Mouse (Mus musculus): Measurements from ENCODE around the gene Kidins220. TPM values are rescaled to one million over a fixed set of nuclear protein-coding genes. Genes with fewer than 3 reads are reported as not detected.
A peak's percentile ranks its signal among the peaks of the same experiment; 100 is the strongest.

Kidins220 gene
- total RNA-seq, 2 experiments from 2014 or later: 106 to 116 TPM

DNA sequence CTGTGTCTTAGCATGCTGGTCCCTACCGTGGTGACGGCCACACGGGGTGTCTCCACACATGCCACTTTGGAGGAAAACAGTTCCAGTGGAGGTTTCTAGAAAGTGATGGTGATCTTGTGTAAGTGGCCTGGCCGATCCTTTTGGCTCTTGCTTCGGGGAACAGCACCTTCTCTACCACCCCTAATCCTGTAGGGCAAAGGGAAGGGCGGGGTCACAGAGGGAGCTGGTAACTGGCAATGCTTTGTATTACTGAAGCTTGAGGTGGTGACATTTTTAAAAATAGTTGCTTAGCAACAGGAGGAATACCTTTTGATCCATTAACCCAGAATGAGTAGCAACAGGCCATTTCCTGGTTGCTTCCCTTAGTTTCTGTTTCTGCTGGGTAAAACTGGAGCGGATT, 12.9 kb upstream of the Kidins220 start:
- intact Hi-C loops (cut with DNase I): no loop called here
- no peak for DNase-seq

DNA sequence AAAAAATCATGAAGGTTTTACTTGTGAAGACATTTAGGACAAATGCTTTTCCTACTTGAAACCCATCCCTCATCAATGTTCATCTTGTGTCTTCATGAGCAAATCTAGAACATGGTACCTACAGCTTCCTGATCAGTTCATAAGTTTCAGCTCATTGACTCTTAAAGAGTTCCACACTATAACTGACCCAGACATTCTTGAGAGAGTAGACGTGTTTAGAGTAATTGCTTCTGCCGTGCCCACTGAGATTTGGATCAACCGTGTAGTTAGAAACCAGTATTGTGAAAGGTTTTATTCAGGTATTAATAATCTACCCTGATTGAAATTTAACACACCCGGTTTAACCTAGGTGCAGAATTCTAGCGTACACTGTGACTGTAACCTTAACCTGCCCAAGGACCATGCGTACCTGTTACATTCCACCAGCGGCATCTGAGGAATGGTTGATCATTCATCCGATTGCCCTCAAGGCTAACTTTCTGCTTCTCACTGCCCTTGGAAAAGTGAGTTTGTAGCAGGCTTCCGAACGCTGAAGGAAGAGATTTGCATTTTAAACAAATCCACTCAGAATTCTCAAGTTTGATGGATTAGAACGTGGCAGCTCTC, 12.3 kb upstream of the Kidins220 start:
- intact Hi-C loops (cut with DNase I): no loop called here
- no peak for DNase-seq

DNA sequence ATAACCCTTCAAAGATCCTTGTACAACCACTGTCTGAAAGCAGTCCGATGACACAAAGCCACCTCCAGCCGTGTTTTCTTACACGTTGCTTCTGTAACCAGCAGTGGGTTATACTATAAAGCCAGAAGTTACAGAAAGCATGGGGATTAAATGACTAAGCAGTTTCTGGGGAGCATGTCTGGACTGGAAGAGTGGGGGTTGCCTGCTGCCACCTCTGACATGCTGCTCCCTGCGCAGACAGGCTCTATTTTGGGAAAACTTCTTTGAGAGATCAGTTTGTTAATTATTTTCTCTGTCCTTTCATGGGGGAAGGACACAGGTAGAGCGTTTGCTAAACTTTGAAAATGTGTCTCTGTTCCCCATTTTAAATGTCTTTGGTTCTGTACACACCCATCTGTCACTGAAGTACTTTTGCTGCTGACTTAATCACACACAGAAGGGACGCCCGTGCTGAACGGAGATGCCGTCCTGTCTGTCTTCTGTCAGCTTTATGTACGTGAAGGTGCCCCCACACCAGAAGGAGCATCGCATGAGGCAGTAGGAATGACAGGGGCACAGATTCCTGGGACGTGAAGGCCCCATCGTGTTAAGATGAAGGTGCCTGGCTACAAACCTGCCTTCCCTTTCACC, 11.2 kb upstream of the Kidins220 start:
- intact Hi-C loops (cut with DNase I): no loop called here
- DNase-seq: peak; percentile 26 to 37

DNA sequence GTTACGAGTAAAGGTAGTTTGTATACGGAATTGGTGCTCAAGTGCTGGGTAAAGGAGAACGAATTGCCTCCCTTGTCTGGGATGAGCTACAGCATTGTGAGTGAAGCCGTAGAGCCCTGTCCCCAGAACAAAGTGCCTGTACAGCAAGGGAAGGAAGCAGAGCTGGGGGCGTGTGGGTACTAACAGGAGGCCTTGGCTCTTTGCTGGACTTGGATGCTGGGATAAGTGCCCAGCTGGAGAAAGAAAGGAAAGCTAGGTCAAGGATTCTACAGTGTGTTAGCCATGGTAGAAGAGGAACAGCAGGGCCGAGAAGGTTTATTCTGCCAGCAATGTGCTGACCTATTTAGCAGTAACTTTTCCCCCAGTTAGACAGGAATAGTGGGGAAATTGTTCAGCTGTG, 9.3 kb upstream of the Kidins220 start:
- intact Hi-C loops (cut with DNase I): no loop called here
- no peak for DNase-seq

DNA sequence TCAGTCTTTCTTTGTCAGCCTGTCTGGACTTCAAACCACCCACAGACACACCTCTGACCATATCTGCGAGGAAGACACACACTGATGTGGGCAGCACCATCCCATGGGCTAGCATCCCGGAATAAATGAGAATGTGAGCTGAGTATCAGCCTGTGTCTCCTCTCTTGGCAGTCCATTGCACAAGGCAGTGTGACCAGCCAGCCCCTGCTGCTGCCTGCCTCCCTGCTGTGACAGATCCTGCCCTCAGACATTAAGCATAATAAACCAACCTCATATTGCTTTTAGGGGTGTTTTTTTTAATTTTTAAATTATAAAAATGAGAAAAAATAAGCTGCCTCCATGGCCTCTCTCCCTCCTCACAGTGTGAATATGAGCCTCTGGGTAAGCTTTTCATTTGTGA, 8.7 kb upstream of the Kidins220 start:
- intact Hi-C loops (cut with DNase I): no loop called here
- no peak for DNase-seq

DNA sequence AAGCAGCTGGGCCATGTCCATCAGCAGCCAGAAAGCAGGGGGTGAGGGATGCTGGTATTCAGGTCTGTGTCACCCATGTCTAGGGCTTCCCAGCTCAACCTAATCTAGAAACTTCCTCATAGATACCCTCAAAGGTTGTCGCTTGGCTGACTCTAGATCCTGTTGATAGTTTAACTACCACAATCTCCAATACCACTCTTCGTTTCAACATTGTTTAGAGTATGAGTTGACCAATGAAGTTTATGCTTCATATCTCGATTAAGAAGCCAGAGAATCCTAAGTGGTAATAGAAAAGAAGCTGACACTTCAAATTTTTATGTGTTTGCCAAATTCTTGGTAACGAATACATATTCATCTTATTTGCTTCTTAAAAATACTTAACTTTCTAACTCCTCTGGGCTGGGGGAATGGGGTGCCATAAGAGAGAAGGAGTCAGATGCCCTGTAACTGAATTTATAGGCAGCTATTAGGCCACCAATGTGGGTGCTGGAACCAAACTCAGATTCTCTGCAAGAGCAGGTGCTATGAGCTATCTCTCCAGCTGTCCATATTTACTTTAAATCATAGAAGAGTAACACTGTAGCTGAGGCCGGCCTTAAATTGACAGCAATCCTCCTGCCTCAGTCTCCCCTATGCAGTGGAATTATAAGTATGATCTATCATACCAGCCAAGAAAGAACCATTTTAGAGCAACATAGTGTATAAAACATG, 3.1 kb upstream of the Kidins220 start:
- no peak for DNase-seq

DNA sequence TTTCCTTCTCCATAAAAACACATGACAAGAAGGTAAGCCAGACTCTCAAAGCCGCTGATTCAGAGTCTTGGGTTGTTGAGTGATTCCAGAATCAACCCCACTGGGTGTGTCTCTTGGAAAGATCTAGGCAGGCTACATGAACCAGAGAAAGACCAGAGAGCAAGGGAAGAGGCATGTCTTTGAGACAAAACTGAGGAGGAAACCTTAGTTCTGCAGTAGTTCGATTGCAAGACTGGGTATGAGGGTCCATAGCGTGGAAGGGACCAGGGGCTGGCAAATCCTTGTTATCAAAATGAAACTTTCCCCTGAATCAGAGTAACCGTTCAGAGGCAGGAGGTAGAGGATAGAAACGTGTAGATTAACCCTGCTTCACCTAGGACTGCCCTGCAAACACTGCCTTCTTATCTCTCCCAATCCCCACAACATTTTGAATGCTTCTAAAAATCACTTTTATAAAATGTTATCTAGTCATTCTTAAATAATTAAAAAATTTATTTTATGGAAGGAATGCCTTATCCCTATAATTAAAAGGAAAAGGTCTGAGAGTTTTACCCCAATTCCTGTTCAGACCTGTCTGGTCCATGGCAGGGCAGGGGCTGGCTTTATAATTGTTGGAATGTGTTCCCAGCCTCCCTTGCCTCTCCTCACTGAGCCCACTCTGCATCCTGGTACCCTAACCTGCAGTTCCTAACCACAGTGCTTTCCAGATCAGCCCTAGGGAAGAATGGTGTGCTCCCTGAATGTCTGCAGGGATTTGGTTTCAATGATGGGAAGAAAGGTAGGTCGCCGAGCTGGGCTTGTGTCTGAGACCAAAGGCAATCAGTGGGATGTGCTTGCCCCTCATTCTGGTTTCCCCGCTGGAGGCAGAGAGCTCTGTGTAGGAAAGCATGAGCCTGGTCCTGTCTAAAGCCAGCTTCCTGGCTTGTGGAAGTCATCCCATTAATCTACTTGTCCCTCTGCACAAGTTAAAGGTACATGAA, 2.1 kb upstream of the Kidins220 start:
- intact Hi-C loops (cut with DNase I): no loop called here

More for the DNA sequence above, 3.1 kb upstream of the Kidins220 start:
- intact Hi-C loops (cut with DNase I): no loop called here

DNA sequence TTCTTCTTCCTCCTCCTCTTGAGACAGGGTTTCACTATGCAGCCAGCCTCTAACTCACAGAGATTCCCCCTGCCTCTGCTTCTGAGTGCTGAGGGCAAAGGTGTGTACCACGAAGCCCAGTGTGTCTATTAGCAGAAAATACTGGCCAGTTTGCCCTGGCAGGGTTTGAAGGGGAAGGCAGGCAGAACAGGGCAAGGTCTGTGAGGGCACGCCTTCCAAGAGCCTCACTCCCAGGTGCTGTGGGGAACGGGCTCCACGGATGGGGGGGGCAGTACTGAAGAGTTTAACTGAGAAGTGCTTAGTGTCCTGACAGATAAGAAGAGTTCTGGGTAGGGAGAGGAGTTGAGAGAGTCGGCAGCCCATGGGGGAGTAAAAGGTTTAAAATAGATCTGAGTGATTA, 1.1 kb upstream of the Kidins220 start:
- DNase-seq: no peak
- intact Hi-C loops (cut with DNase I): no loop called here

More for the DNA sequence above, 2.1 kb upstream of the Kidins220 start:
- DNase-seq: no peak

DNA sequence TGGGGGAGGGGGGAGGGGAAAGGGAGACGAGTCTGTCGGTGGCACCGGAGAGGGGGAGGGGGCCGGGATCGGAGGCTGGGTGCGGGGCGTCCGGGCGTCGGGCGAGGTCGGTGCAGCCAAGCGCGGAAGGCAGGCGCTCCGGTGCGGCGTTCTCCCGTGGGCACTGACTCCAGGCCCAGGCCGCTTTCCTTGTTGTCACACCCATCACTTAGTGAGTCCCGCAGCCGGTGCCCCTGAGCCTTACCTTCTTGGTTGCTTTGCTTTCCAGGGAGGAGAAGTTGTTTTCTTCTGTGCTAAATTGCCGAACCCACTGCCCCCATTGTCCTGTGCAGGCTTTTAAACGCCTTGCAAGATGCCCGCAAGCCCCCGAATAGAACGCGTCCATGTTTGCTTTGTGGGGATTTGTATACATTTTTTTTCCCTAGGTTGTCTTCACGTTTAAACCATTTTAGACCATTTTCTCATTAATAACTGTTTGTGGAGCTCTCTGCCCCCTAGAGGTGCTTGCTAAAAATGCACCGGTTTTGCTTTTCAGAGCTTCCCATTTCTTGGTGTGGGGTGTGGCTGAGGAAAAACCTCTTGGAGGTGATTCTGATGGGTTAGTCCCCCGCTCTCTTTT, 499 bp downstream of the Kidins220 start:
- DNase-seq: peak; percentile 77 to 79
- intact Hi-C loops (cut with DNase I): no loop called here

DNA sequence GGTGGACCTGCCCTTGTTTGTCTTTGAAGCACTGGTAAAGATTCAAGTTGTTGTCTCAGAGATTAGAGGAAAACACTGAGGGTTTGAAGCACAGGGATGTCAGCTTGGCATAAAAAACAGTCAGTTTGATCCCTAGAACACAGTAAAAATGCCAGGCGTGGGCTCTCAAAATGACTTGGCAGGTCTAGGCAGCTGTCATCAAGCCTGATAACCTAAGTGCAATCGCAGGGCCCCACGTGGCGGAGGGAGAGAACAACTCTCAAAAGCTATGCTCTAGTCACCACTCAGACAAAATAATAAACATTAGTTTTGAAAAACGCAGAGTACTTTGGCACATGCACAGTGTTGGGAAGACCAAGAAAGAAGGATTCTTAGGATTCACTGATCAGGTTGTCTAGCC, 10.5 kb downstream of the Kidins220 start:
- intact Hi-C loops (cut with DNase I): no loop called here
- peak; percentile 25 to 35 for DNase-seq

DNA sequence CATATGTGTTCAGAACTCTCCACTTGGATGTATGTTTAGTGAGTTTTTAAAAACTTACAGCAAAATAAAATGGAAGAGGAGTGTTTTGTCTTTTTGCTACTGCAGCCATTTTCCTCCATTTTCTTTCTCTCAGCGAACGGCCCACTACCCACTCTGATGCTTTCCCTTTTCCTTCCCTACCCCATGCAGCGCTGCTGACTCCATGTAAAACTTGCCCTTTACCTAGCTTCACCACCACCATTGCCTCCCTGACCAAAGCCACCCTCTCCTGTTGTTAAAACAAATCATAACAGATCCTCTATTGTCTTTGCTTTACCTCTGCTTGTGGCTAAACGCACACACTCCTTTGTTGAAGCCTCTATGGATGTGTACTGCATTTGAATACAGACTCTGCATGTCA, 20.6 kb downstream of the Kidins220 start:
- no peak for DNase-seq
- intact Hi-C loops (cut with DNase I): no loop called here

DNA sequence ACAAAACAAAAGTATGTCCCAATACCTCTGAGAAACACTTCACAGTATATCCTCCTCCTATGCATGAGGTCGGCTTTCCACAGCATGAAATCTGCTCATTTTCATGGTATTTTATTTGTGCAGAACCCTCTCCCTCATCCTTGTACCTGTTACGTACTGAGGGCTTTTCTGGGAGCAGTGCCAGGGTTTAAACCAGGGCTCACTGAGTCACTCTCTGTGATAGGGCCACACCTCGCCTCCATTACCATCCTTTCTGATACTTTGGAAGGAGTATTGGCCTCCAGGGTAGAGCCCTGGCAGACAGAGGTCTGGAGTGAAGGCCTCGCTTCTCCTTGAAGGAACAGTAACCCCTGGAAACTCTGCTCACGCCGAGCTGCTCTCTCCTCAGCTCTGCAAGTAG, 30.6 kb downstream of the Kidins220 start:
- no peak for DNase-seq
- intact Hi-C loops (cut with DNase I): no loop called here

DNA sequence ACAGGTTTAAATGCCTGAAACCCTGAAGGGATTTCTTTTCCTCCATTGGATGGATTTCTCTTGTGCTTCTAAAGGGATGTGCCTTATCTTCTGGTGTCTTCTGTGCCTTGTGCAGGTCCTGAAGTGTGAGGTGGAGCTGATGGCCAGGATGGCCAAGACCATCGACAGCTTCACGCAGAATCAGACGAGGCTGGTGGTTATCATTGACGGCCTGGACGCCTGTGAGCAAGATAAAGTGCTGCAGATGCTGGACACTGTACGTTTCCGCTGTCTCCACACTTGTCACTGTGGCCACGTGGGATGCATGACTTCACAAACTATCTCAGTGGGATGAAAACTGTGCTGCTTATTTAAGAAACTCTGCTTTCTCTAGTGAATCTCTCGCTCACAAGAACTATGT, 35.2 kb downstream of the Kidins220 start:
- intact Hi-C loops (cut with DNase I): no loop called here
- no peak for DNase-seq

DNA sequence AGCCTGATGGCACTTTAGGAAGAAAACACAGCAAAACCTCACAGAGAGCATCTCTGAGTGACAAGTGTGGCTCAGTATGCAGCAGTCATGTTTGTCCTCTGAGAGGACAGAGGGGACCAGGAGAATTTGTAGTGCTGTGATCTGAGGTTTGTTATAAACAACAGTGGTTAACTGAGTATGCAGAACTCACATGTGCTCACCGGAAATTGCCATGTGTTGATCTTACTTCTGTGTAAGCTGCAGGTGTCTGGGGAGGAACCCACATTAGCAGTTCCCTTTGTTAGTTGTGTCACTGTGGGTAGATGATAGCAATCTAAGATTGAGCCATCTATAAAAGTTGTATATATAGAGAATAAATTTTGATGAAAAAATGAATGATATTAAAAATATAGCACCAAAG, 35.7 kb downstream of the Kidins220 start:
- DNase-seq: no peak
- intact Hi-C loops (cut with DNase I): no loop called here

DNA sequence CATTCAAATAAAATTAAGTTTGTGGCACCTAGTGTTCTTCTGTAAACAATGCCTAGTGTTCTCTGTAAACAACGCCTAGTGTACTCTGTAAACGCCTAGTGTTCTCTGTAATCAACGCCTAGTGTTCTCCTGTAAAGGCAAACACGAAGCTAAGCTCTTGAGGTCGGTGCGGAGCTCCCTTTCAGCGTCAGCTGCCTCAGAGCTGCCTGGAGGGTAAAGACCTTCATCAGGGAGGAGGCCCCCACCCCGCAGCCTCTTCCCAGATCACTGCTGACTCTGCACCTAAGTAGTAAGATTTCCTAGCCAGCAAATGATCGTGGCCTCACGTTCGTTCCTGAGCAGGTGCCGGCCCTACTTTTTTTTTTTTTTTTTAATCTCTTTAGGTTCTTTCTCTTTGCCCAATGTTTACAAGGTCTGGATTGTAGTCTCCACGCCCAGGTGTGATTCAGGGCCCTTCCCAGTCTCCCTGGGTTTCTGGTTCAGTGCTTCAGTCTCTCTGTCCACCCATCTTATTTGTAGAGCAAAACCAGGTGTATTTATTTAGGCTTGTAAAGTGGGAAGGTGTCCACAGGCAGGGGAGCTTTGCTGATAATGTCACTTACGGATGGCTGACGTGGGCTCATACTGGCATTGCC, 37.1 kb downstream of the Kidins220 start:
- intact Hi-C loops (cut with DNase I): no loop called here
- DNase-seq: no peak

DNA sequence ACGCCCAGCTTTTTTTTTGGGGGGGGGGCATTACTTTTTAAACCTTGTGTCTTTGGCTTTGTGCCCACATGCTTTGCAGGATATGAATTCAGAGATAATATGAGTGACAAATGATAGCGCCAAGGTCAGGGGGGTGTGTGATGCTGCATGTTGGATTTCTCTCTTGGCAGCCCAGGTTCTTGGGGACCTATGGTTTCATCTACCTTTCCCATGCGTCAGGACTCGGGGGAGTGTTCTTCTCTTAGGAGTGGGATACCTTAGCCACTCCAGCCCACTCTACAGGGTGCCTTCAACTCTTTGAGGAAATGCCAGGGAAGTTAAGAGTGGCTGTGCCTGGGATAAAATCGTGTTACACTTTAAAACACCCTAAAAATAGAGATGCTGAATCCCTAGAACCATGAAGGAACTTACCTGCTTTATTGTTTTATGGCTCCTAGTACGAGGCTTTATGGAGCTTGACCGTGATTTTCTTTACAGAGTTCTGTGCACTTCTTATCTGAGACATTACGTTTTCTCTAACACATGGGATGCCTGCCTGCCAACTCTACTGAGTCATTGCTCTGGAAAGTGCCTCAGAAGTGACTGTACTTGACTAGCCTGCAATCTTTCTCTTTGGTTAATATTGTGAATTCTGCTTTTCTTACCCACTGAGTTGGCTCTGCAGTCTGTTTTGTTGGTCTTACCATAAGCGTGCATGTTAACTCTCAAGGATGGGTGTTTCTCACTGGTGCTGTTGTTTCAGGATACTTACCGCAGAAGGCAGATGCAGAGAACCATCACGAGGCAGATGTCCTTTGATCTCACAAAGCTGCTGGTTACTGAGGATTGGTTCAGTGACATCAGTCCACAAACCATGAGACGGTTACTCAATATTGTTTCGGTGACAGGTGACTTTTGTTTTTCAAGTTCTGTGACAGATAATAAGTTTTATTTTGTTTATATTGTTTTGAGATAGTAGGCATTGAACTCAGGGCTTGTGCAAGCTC, 38.1 kb downstream of the Kidins220 start:
- intact Hi-C loops (cut with DNase I): no loop called here
- DNase-seq: peak; percentile 53 to 64

DNA sequence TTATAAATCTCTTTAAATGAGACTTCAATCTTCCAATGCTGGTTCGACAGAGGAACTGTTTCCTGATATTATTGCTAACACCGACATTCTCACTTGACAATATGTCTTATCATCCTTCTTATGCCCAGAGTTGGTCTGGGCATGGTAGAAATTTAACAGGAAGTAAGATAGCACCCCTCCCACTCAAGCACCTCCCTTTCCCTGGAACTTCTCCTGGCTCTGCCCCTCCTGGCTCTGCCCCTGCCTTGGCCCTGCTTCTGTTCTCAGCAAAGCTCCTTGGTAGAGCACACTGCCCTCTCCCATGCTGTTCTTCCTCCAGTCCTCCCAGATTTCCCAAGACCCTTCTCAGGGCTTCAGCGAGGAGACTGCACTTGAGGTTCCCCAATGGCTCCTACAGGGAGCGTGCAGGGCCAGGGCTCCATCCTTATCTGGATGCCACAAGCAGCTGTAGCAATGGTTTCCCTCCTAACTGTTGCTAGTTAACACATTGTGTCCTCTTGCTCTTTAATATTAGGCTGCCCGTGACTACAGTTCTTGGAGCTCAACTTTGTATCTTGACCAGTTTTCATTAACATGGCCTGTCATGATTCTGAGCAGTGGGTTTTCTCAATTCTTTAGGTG, 39.7 kb downstream of the Kidins220 start:
- DNase-seq: no peak
- intact Hi-C loops (cut with DNase I): no loop called here

DNA sequence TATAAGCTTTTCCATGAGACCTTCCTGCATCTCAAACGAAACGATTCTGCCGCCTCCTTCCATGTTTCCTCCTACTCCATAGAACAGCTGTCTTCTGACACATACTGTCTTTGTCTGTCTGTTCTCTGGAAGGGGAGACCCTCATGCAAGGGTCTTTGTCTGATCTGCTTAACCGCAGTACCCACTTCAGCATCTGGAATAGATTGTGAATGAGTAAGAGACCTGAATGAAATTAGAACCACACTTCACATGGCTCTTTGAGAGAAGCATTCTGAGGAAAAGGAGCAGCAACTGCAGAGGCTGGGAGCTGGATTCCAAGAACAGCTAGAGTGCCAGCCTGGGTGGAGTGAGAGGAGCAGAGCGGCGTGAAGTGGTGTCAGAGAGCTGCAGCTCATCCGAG, 40.2 kb downstream of the Kidins220 start:
- DNase-seq: no peak
- intact Hi-C loops (cut with DNase I): no loop called here
